Mouse (Mus musculus) intestine, embryonic 15.5 days (tissue): Measurements from ENCODE around the gene Sept10. TPM values are rescaled to one million over a fixed set of nuclear protein-coding genes. Genes with fewer than 3 reads are reported as not detected.
A peak's percentile ranks its signal among the peaks of the same experiment; 100 is the strongest.

Experiments
- ATAC-seq: fragments of 200-750 bp; cut with Nextera tagmentation; 2 replicates; pipeline ENCODE4 v1.8.0; 2017; ENCODE audit warnings: moderate TSS enrichment, moderate library complexity
- H3K27ac ChIP-seq: fragments of 300-500 bp; sonication (generic); 2 replicates; pipeline ENCODE4 v1.5.1; 2015; ENCODE audit warnings: mild to moderate bottlenecking, inconsistent platforms
- H3K27me3 ChIP-seq: fragments of 300-500 bp; sonication (generic); replicated peaks from 2 replicates; pipeline ENCODE4 v1.6.1; 2015; ENCODE audit warnings: inconsistent platforms
- H3K36me3 ChIP-seq: fragments of 300-500 bp; sonication (generic); 2 replicates; pipeline ENCODE4 v1.6.1; 2015; ENCODE audit warnings: inconsistent platforms
- H3K4me1 ChIP-seq: fragments of 300-500 bp; sonication (generic); replicated peaks from 2 replicates; pipeline ENCODE4 v1.6.1; 2015; ENCODE audit warnings: inconsistent platforms
- H3K4me2 ChIP-seq: fragments of 300-500 bp; sonication (generic); replicated peaks from 2 replicates; pipeline ENCODE4 v1.6.1; 2015; ENCODE audit warnings: mild to moderate bottlenecking, inconsistent platforms
- H3K4me3 ChIP-seq: fragments of 300-500 bp; sonication (generic); replicated peaks from 2 replicates; pipeline ENCODE4 v1.5.1; 2015; ENCODE audit warnings: inconsistent platforms
- H3K9ac ChIP-seq: fragments of 300-500 bp; sonication (generic); 2 replicates; pipeline ENCODE4 v1.6.1; 2015; ENCODE audit warnings: inconsistent platforms
- H3K9me3 ChIP-seq: fragments of 300-500 bp; sonication (generic); 2 replicates; pipeline ENCODE4 v1.6.1; 2016; ENCODE audit warnings: inconsistent platforms
- WGBS: fragments of 180-500 bp; shearing (Covaris S2); methylation state at CpG from one replicate; pipeline ENCODE4 v1.1.7; 2015; 5-methylcytosine and 5-hydroxymethylcytosine counted together
- polyA plus RNA-seq: library from polyadenylated mRNA; unstranded; fragments of >200 nt; fragmentation: Nextera tagmentation; extraction: Ambion mirVana; gene quantifications from 2 replicates; pipeline ENCODE4 v1.2.1, GENCODE M21; 2015

The Sept10 gene
- polyA plus RNA-seq, 1 experiment from 2014 or later = 40.1 TPM

GRCm38 (mm10) chr10:59223301-59223700, 1.7 kb upstream of the Sept10 start:
- Histone ChIP-seq H3K4me1 (peaks cover 19% of the 10 kb centered on the region), H3K4me3 (peak overlapping the region; percentile 81), H3K36me3 (no peaks in the 10 kb centered on the region; the same call in 1 of the 2 replicates), H3K27me3 (no peaks in the 10 kb centered on the region), H3K4me2 (peak overlapping the region; percentile 98), H3K9ac (peak overlapping the region; percentile 82), H3K27ac (no peak overlapping the region), H3K9me3 (no peaks in the 10 kb centered on the region)
- 40% methylated on average over 14 of the region's 14 CpGs for WGBS
- ATAC-seq = no peak

DNA sequence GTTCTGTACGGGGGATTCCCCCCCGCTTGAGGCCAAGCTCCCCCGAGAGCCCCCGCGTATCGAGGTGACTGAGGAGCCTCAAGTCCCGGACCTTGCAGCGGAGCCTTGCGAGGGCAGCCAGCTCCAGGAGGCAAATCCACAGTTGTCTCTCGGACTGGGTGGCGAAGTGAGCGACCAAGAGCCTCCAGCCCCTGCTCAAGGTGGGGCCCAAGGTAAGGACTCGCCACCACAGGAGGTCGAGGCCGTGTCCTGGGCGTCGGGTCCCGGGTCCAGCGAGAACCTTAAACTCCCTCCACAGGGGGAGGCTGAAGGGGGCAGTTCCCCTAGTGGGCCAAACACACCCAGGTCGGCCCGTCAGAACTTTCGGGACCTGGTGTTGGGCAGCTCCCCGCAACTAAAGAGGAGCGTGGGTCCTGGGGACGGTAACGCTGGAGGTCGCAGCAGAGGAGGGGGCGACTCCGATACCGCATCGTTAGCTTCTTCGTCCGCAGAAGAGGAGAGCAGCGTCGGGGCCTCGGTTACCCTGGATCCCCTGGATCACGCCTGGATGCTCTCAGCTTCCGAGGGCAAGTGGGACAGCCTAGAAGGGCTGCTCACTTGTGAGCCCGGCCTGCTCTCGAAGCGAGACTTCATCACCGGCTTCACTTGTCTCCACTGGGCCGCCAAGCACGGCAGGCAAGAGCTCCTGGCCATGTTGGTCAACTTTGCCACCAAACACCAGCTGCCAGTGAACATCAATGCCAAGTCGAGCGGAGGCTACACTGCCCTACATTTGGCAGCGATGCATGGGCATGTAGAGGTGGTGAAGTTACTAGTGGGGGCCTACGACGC, 839 bp upstream of the Sept10 start:
- ATAC-seq = no peak; the same call in none of the 2 replicates
- 4% methylated on average over 49 of the region's 49 CpGs for WGBS

GRCm38 (mm10) chr10:59220824-59221472, 699 bp downstream of the Sept10 start:
- Histone ChIP-seq H3K27me3 (no peaks in the 10 kb centered on the region), H3K9me3 (no peaks in the 10 kb centered on the region), H3K4me2 (peak overlapping the region; percentile 98), H3K9ac (peak overlapping the region; percentile 82), H3K36me3 (no peaks in the 10 kb centered on the region; the same call in 1 of the 2 replicates), H3K4me3 (peak overlapping the region; percentile 81), H3K4me1 (peaks cover 19% of the 10 kb centered on the region), H3K27ac (peak overlapping the region; percentile 96)
- WGBS = 1% methylated on average over 39 of the region's 39 CpGs
- no peak for ATAC-seq

More for the DNA sequence above, 839 bp upstream of the Sept10 start:
- Histone ChIP-seq H3K4me1 (peaks cover 19% of the 10 kb centered on the region), H3K9me3 (no peaks in the 10 kb centered on the region), H3K4me3 (peak overlapping the region; percentile 81), H3K36me3 (no peaks in the 10 kb centered on the region; the same call in 1 of the 2 replicates), H3K9ac (peak overlapping the region; percentile 82), H3K27ac (peak overlapping the region; percentile 96), H3K4me2 (peak overlapping the region; percentile 98), H3K27me3 (no peaks in the 10 kb centered on the region)

DNA sequence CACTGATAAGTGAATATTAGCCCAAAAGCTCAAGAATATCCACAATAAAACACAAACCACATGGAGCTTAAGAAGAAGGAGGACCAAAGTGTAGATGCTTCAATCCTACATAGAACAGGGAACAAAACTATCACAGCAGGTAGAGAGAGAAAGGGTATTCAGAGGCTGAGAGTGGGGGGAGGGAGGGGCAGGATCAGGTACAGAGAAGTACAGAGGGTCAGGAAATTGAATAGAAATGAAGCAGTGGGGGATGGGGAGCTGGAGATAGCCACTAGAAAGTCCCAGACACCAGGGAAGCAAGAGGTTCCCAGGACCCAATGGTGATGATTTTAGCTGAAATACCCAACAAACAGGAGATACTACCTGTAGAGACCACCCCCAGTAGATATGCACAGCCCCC, 21.6 kb downstream of the Sept10 start:
- Histone ChIP-seq H3K4me3 (no peak overlapping the region), H3K9me3 (no peaks in the 10 kb centered on the region), H3K36me3 (no peaks in the 10 kb centered on the region), H3K27me3 (no peaks in the 10 kb centered on the region), H3K4me1 (peaks cover 4% of the 10 kb centered on the region), H3K27ac (no peak overlapping the region), H3K4me2 (no peak overlapping the region), H3K9ac (no peak overlapping the region)
- ATAC-seq = no peak

DNA sequence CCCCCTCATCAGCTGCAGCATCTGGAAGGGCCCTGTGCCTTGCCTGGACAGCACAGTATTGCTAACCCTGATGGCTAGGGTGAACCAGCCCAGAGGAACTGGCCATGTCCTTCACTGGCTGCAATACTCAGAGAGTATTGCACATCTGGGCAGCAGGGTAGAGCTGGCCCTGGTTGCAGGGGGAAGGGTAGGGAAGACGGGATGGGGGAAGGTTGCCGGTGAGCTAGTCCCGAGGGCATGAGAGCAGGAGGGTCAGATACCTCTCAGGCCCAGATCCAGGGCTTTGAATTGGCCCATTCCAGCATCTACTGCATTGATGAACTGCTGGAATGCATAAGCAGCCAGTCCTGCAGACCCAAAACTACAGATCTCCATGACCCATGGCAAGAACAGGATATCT, 24.9 kb downstream of the Sept10 start:
- Histone ChIP-seq H3K9ac (no peak overlapping the region), H3K9me3 (no peaks in the 10 kb centered on the region), H3K4me2 (no peak overlapping the region), H3K36me3 (no peaks in the 10 kb centered on the region), H3K27ac (no peak overlapping the region), H3K4me1 (peaks cover 4% of the 10 kb centered on the region), H3K27me3 (no peaks in the 10 kb centered on the region), H3K4me3 (no peak overlapping the region)
- no peak for ATAC-seq
- 83% methylated on average over 3 of the region's 3 CpGs for WGBS

GRCm38 (mm10) chr10:59194891-59195290, 26.8 kb downstream of the Sept10 start:
- Histone ChIP-seq H3K9me3 (no peaks in the 10 kb centered on the region), H3K9ac (no peak overlapping the region), H3K27me3 (no peaks in the 10 kb centered on the region), H3K4me3 (no peak overlapping the region), H3K36me3 (no peaks in the 10 kb centered on the region; the same call in 1 of the 2 replicates), H3K4me1 (peaks cover 4% of the 10 kb centered on the region), H3K4me2 (no peak overlapping the region), H3K27ac (no peak overlapping the region)
- WGBS = 71% methylated on average over 5 of the region's 5 CpGs
- no peak for ATAC-seq

DNA sequence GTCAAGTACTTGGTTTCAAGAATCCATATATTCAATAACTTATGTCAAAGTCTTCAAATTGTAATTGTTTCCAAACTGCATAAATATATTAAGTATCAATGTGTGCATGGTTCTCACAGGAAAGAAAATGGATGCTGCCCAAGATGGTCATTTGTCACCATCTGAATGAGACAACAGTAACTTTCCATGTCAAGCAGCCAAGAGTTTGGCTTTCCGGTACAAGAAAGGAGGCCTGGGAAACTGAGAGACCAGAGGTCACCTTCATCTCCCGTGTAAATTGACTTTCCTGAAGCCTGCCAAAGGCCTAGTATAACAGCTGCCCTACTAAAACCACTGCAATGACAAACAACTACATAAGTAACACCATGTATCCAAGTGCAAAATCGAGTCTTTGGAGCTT, 39.3 kb downstream of the Sept10 start:
- no peak for ATAC-seq
- 73% methylated on average over 3 of the region's 3 CpGs for WGBS
- Histone ChIP-seq H3K9me3 (no peaks in the 10 kb centered on the region), H3K27ac (no peak overlapping the region), H3K9ac (no peak overlapping the region), H3K4me1 (no peaks in the 10 kb centered on the region), H3K36me3 (no peaks in the 10 kb centered on the region), H3K27me3 (no peaks in the 10 kb centered on the region), H3K4me3 (no peak overlapping the region), H3K4me2 (no peak overlapping the region)

DNA sequence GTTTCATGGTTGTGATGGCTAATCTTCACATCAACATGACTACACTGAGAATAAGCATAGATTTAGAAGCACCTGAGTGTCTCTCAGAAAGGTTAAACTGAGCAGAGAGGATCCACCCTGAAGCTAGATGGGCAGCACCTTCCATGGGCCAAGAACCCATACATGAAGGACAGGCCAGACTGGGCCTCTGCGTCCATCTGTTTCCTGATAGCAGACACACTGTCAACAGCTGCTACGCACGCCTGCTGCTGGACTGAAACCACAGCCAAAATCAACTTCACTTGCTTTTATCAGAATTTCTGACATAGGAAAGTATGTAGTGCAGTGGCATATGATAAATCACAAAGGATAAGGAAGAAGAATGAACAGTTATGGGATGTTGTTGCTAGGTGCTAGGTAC, 42.0 kb downstream of the Sept10 start:
- H3K4me3 ChIP-seq = no peak overlapping the region
- no peak overlapping the region for H3K4me2 ChIP-seq
- no peak for ATAC-seq
- H3K27me3 ChIP-seq = no peaks in the 10 kb centered on the region
- H3K9me3 ChIP-seq = no peaks in the 10 kb centered on the region
- no peak overlapping the region for H3K27ac ChIP-seq
- WGBS = 83% methylated on average over 3 of the region's 3 CpGs
- no peak overlapping the region for H3K9ac ChIP-seq
- no peaks in the 10 kb centered on the region for H3K4me1 ChIP-seq
- H3K36me3 ChIP-seq = no peaks in the 10 kb centered on the region

DNA sequence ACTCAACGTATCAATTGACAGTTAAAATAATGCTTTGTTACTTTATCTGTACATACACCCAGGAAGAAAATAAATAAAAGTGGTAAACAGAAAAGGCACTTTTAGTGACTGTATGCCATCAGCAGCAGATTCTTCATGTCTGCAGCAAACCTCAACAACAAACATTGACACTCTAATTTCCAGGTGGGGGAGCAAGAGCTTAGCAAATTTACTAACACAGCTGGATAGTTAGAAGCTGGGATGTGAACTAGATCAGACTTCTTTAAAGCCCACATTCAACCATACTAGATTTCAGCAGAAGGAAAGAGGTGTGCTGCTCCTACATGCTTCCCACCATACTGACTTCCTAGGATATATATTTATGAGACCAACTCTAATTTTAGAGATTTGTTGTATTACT, 49.1 kb downstream of the Sept10 start:
- Histone ChIP-seq H3K9ac (no peak overlapping the region), H3K9me3 (no peaks in the 10 kb centered on the region), H3K36me3 (no peaks in the 10 kb centered on the region), H3K27ac (no peak overlapping the region), H3K27me3 (no peaks in the 10 kb centered on the region), H3K4me1 (no peaks in the 10 kb centered on the region), H3K4me2 (no peak overlapping the region), H3K4me3 (no peak overlapping the region)
- ATAC-seq = no peak
- WGBS = 77% methylated on average over 1 of the region's 1 CpGs

DNA sequence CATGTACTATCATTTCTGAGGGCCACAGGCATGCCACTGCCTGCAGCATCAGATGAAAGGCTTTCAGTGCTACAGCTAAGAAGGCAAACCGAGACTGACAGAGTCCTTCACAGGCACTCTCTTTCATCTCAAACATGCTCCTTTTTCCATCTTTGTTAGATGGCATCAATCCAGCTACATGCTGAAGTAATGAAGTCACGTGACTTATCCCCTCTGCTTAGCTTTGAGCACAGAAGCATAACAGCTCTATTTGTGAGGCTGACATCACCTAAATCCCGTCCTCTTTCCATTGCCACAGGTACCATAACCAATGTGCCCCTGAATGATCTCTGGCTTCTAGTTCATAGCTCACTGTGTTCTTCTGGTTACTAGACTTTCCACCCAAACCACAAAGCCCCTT, 50.6 kb downstream of the Sept10 start:
- no peaks in the 10 kb centered on the region for H3K27me3 ChIP-seq
- H3K9me3 ChIP-seq = no peaks in the 10 kb centered on the region
- WGBS = 86% methylated on average over 3 of the region's 3 CpGs
- H3K27ac ChIP-seq = no peak overlapping the region
- ATAC-seq = no peak
- no peak overlapping the region for H3K4me3 ChIP-seq
- H3K36me3 ChIP-seq = no peaks in the 10 kb centered on the region
- no peak overlapping the region for H3K4me2 ChIP-seq
- H3K4me1 ChIP-seq = no peaks in the 10 kb centered on the region
- no peak overlapping the region for H3K9ac ChIP-seq

- peak; percentile 62; the same call in 1 of the 2 replicates for ATAC-seq
- Histone ChIP-seq H3K9ac (no peak overlapping the region), H3K4me1 (no peaks in the 10 kb centered on the region), H3K4me2 (no peak overlapping the region), H3K36me3 (no peaks in the 10 kb centered on the region), H3K9me3 (no peaks in the 10 kb centered on the region), H3K27me3 (no peaks in the 10 kb centered on the region), H3K4me3 (no peak overlapping the region), H3K27ac (no peak overlapping the region)
- WGBS = 69% methylated on average over 14 of the region's 14 CpGs
Measured at GRCm38 (mm10) chr10:59166104-59166944, 55.3 kb downstream of the Sept10 start.
